Mouse (Mus musculus): ENCODE measurements around the gene Abcc8.

DNA sequence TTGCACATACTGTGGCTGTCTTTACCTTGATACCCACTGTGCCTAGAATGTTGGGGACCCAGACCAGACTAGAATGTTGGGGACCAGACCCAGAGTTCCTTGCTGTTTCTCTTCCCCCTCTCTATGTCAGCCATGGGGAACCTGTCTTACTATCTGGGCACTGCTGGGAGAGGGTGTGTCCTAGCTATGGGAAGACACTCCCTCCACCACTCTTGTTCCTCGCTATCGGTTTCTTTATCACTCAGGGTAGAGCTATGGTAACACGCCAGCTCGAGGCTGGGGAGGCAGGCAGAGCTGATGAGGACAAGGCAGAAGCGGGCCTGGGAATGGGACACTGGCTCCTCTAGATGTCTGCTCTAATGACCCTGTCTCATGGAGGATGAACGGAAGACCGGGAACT is 32.4 kb downstream of the Abcc8 start:
- TF ChIP-seq TAL1 (IDR thresholded peaks at IDR 0.05; ENCODE audit: low read length) (no peak), GATA1 (IDR thresholded peaks at IDR 0.05; ENCODE audit: low read length) (no peak)

Measured in erythroblast, embryonic 14.5 days (primary cell).